Mouse (Mus musculus) Muller cell, postnatal 12 days (primary cell): Measurements from ENCODE around the gene Gna11.
A peak's percentile ranks its signal among the peaks of the same experiment; 100 is the strongest.

Source experiments
- DNase-seq: peaks from one replicate; pipeline ENCODE4 v3.0.0-alpha.2; 2015; ENCODE audit errors: inconsistent ontology term

Gna11 gene

GRCm38 (mm10) chr10:81545161-81545747, at the start of gene Gna11:
Gna11 (minus strand) TSS chr10:81545190.
- DNase-seq, result peak; percentile 100

DNA sequence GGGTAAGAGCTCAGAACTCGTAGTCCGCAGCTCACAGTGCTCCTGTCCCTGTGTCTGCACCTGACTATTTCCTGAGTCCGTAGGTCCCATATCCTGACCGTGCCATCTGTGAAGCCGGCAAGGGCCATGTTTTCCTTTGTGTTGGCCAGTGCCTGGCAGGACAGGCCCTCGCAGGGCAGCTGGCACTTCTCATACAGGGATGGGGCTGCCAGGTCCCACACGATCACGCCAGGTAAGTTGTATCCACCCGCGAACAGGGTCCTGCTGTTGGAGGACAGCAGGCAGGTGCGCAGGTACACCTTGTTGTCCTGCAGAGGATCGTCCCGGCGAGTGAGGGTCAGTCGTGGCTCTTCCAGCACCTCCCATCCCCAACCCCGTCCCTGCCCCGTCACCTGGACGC, 48.9 kb upstream of the Gna11 start:
- no peak for DNase-seq

GRCm38 (mm10) chr10:81593223-81593622, 48.2 kb upstream of the Gna11 start:
- DNase-seq, result no peak

DNA sequence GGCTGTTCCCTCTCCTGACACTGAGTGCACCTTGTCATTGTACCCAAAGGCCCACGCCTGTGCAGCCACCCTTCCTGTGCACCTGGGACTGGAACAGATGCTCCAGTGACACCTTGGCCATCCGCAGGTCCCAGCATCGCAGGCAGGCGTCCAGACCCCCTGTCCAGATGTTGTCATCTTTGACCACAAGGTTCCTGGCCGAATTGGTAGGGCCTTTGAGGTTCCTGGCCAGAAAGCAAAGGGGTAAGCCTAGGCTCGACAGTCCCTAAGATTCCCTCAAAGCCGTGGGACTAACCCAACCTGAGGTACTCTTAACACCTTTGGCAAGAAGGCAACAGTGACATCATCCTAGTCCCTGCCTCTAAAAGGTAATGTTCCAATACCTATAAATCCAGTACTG, 47.6 kb upstream of the Gna11 start:
- DNase-seq, result no peak

GRCm38 (mm10) chr10:81591846-81592245, 46.9 kb upstream of the Gna11 start:
- DNase-seq, result no peak

DNA sequence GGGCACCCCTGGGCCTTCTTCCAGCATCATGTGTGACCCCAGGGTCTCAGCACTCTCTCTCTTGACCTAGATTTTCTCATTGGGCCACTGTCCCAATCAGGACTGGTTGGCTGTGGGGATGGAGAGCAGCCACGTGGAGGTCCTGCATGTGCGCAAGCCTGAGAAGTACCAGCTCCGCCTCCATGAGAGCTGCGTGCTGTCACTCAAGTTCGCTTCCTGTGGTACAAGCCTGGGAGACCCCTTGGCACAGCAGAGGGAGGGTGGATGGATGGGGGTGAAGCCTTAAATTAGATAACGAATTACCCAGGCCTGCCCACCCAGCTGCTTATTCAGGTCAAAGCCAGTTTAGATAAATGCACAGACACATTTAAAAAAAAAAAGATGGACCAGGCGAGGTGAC, 43.7 kb upstream of the Gna11 start:
- no peak for DNase-seq

GRCm38 (mm10) chr10:81583347-81583746, 38.4 kb upstream of the Gna11 start:
- no peak for DNase-seq

DNA sequence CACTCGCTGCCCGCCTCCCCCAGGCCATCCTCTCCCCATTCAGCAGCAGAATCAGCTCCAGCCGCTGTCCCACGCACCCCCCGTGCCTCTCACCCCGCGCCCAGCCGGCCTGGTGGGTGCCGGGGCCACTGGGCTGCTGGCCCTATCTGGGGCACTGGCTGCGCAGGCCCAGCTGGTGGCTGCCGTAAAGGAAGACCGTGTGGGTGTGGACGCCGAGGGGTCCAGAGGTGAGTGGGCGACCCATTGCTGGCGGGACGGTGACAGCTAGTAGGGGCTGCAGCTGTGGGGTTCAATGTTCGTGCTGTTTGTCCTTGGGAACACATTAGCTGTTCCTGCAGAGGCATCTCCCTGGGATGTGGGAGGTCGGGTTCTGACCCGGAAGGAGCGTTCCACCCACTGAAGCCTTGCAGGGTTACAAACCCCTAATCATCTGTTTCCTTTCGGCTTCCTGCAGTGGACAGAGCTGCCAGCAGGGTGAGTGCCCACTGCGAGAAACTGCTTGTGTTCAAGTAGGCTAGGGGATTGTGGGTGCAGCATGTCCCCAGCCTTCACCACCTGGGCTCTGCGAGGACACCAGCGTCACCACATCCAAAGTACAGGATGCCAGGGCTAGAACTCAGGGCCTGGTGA, 35.6 kb upstream of the Gna11 start:
- no peak for DNase-seq

- DNase-seq, result no peak
Observed at GRCm38 (mm10) chr10:81579967-81580366, 35.0 kb upstream of the Gna11 start.

GRCm38 (mm10) chr10:81575695-81576094, 30.7 kb upstream of the Gna11 start:
- no peak for DNase-seq

DNA sequence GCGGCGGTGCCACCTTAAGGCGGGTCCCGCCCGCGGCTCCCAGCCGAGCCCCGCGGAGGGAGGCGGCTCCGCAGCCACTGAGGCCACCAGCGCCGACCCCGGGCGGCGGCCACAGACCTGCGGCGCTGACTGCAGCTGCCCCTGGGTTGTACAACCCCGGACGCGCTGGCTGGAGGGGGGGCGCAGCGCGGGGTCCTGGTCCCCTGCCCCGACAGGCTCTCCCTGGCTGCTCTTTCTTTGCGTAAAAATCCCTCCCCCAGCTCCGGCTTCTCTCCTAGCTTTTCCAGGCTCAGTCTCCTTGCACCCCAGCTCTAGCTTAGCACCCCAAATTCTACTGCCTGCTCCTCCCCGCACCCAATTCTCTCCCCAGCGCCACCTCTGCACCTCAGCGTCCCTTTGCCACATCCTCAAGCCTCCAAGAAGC, 30.2 kb upstream of the Gna11 start:
- DNase-seq, result peak; percentile 52

DNA sequence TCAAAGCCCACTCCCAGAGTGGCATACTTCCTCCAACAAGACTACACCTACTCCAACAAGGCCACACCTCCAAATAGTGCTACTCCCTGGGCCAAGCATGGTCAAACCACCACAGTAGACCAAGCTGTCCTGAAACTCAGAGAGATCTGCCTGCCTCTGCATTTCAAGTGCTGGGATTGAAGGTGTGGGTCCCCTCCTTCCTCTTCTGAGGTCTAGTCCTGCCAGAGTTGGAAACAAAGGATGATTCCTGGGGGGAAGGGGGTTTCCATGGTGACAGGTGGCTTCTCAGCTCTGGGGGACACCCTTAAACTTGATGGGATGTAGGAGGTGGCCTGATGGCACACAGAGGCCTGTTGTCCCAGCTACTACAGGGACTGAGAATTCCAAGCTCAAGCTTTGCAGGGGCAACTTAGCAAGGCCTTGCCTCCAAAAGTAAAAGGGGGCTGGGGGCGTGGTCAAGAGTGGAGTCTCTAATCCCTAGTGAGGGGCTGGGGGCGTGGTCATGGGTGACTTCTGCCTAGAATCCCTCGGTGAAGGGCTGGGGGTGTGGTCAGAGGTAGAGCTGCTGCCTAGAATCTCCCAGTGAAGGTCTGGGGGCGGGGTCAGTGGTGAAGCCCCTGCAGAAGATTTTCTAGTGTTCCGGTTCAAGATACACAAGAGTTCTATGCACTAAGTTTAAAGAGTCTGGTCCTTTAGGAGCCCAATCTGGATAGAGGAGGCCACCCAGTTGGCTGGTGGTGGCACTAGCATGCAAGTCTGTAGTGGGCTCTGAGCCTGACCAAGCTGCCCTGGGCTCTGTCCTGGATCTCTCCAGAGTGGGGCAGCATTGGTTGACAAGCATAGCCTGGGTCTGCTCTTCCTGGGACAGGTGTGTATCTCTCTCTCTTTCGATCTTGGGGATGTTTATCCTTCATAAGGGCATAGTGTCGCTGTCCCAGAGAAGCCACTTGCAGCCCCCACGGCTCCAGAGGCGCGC, 29.4 kb upstream of the Gna11 start, which contains the start of gene Tle2:
Gene Tle2 (plus strand): TSS at position 481 of the 976 bp plus-strand sequence.
- DNase-seq, result no peak

- DNase-seq, result no peak
Observed at GRCm38 (mm10) chr10:81572975-81573374, 28.0 kb upstream of the Gna11 start.

DNA sequence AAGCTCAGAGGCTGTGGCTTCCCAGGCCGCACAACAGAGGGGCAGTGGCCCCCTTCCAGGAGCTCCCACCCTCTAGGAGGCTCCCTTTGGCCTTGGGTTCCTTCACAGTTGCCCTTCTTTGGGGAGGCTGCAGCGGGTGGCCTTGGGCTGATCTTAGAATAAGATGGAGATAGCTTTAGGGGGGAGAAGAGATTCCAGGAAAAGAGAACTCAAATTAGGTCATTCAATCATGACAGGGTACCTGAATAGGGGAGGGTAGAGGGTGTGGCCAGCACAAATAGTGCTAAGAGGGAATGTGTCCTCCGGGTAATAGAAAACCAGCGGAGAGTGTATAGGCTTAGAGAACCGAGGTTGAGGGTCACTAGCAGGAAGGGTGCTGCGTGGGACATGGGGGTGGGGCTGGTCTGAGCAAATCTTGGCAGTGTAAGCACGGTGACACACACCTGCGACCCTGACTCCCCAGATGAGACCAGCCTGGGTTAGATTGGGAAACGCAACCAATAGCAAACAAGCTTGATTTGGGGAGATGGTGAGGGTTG, 27.2 kb upstream of the Gna11 start:
- DNase-seq, result no peak

DNA sequence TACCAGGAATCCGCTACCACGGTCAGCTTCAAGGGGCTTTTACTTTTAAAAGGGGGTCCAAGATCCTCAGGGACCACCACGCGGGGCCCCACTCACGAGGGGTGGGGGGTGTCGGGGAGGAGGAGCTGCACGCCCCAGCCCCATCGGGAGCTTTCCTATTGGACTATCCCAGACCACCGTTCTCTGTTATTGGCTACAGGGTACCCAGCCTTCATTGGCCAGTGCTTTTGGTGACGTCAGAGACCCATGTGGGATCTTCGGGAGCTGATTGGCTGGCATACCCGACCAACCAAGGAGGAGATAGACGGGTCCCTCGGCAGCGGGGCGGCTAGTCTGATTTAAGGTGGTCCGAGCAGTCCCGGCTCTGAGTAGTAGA, 26.5 kb upstream of the Gna11 start:
- DNase-seq, result peak; percentile 98

- DNase-seq, result peak; percentile 98
Observed at GRCm38 (mm10) chr10:81570831-81571500, 26.0 kb upstream of the Gna11 start.

DNA sequence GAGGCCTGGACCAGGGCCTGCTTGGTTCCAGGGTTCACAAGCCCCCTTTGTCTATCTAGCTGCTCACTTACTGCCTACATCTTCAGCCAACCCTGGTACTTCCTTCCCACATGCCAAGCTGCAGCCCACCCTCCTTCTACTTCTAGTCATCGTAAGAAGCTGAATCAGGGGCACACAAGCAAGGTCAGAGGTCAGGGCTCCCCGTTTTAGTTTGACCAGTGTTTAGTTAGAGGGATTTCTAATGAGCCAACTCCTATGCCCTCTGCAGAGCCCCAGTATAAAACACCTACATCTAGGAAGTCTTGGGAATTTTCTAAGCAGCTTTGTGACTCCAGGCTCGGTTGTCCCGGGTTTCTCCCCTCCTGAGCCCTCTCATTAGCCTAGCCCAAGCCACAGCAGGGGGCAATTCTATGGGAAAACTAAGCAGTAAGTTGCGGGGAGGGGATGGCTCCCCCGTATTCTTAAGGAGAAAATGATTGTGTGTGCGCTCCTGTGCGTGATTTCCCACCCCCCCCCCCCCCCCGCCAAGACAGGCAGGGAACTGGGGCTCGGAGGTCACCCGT, 25.3 kb upstream of the Gna11 start:
- DNase-seq, result no peak

DNA sequence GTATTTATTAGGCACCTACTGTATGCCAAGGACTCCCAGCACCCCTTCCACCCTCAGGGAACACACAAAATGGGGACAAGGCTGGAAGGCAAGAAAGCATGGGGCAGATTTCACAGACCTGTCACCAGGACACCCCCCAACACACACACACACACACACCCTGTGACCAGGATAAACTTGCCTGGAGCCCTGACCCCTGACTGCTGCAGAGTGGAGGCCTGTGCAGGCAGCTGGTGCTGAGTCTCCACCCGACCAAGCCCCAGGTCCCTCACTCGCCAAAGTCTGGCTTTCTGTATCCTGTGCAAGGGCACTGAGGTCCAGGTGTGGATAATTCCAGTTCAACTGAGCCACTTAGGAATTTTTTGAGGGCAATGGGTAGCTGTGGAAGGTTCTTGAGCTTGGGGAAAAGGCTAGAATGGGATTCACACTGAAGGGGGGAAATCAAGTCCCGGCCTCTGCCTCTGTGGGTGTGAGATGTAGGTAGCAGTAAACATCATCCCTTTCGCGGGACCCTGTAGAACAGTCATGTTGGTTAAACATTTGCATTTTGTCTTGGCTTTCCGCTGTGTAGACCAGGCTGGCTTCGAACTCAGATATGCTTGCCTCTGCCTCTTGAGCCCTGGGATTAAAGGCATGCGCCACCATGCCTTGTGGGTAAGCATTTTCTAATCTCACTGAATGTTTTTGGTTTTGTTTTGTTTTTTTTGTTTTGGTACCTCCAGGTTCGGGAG, 24.7 kb upstream of the Gna11 start:
- no peak for DNase-seq

DNA sequence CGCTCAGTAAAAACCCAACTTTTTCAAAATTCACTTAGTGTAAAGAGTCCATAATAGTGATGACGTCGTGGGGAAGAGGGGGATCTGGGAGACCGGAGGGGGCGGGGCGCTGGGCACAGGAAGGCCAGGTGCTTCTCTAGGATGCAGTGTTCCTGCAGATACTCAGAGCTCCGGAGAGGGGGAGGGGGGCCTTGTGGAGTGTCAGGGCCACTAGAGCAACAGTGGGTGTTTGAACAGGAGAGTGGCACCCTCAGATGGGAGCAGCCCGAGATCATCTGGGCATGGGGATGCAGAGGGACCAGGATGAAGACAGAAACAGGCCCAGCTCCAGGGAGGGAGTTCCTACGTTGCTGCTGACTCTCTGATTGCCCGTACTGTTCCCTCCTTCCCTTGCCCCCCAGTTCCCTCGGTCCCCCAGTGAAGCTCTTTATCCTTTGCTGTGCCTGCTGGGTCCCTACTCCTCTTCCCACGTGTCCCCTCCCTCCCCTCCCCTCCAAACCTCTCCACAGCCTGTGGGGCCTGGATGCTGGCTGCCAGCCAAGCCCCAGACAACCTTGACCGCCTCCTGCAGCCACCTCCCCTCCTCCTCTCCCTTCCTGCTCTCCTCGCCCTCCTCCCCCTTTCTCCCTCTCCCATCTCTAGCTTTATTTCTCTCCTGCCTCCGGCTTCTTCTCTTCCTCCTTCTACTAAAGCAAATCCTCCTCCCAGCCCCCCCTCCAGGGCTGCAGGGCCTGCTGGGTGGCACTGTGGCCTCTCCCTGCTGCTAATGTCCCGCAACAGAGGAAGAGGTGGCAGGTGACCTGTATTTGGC, 23.6 kb upstream of the Gna11 start:
- DNase-seq, result no peak
